Mouse (Mus musculus) mouse embryonic stem cell (cell line): Measurements from ENCODE around the gene Xpnpep3.
"Not testable (repeated sequence)": the region's sequence is repeated elsewhere in the genome, so short reads cannot be mapped to it uniquely, and the experiment has no call there.

ENCODE experiments used
- in situ Hi-C, 2 experiments: fragments of 300-500 bp; cut with MboI; formaldehyde crosslinking; loops; 1 replicate in 1 of 2; 3 replicates in 1 of 2; pipeline ENCODE4 v1.14.3; 2019 to 2020; ENCODE audit warnings: low sequenced_read_pairs in 2 of 2, low pct_unique_long_range_greater_than_20kb in 1 of 2, mixed read lengths in 1 of 2; ENCODE audit not compliant: unreplicated experiment in 1 of 2

Xpnpep3 gene

DNA sequence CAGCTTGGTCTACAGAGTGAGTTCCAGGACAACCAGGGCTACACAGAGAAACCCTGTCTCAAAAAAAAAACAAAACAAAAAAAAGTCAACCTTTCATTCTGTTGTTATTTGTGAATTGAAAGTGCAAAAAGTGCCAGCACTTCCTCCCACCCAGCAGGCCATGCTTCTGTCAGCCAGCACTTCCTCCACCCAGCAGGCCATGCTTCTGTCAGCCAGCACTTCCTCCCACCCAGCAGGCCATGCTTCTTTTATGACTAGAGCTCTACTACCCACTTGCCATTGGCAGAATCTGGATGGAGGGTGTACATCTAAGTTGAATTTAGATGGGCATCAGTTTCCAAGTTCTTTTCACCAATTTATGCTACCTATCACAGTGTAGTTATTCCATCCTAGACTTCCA lies 6.9 kb upstream of the Xpnpep3 start:
- in situ Hi-C loops: no loop called here

DNA sequence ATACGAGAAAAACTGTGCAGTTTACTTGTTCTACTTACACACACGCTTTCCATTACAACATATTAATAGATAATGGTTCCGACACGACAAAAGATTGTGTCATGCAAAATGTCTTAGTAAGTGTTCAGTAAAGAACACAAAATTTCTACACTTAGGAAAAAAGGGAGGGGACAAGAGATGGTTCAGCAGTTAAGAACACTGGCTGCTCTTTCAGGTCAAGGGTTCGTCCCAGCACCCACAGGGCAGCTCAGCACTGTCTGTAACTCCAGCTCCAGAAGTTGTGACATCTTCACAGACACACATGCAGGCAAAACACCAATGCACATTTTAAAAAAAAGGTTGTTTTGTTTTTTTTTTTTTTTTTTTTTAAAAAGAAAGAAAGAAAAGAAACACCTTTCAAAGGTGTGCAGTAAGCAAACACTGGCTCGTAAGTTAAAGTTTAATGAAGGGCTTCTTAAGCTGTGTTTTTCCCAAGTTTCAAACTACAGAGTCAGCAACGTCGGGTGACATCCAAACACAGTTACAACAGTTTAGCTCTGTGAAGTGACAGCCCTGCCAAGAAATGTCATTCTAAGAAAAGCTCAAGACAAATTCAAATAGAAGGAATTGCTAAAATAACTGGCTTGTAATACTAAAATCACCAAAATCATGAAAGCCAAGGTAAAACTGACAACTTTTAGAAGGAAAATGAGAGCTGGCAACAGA lies 5.6 kb upstream of the Xpnpep3 start:
- in situ Hi-C loops: no loop called here

DNA sequence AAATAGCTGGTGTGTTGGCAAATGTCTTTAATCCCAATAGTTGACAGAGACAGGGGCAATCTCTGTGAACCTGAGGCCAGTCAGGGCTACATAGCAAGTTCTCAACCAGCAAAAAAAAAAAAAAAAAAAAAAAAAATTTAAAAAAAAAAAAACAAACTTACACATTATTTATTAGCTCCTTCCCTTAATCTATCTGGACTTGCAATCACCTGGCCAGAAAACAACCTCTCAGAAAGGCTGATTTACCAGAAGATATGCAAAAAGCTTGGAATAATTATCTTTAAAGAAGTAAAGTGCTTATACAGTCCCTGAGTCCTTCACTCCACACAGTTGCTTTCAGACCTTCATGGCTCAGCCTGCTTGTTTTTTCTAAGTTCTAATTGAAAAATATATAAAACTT lies 1.7 kb upstream of the Xpnpep3 start:
- in situ Hi-C loops: no loop called here

DNA sequence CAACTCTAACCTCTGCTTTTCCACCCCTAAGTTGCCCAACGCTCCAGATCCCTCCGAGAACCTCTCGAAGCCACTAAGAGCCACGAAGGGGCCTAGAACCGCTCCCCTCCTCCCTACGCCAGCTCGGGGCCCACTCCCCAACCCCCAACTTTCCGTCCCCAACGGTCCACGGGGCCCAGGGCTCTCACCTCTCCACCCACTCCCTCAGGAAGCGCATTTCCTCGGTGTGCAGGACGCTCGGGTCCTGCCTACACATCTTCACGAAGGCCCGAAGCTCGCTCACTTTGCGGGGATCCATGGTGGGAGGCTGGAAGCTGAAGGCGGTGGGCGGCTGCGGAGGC lies 671 bp upstream of the Xpnpep3 start:
- in situ Hi-C loops: no loop called here

DNA sequence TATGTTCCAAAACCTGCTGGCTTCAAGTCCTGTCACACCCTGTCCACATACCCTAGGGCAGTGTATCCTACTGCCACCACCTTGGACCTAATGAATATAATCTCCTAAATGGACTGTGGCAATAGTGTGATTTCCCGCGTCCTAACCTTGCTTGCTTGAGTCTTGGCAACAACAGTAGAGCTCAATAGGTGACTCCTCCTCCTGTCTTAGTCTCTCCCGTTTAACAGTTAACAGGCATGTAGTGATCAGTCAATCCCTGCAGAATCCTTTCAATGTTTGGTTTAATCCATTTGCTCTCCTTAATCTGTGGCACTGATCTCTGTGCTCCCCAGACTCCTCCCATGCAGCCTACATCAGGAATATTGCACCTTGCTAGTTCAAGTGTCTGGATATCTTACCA lies 5.1 kb downstream of the Xpnpep3 start:
- in situ Hi-C loops: no loop called here

DNA sequence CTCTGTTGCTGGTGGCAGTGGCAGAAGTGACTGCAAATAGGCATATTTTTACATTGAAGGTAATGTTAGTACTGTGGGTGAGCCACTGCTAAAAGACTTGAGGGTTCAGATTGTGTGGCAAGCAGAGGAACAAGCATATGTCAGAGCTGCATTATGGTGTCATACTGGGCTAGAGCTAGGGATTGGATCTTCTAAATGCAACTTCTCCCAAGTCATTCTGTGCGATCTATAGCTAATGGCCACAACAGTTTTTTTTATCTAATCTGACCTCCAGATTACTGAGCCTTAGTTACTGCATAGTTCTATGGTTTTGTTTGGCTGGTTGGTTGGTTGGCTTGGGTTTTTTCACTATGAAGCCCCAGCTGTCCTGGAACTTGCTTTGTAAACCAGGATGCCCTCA lies 8.3 kb downstream of the Xpnpep3 start, which contains the start of gene Dnajb7:
Dnajb7 (minus strand) TSS at position 101 of the 400 bp plus-strand sequence.
- in situ Hi-C loops: no loop called here

DNA sequence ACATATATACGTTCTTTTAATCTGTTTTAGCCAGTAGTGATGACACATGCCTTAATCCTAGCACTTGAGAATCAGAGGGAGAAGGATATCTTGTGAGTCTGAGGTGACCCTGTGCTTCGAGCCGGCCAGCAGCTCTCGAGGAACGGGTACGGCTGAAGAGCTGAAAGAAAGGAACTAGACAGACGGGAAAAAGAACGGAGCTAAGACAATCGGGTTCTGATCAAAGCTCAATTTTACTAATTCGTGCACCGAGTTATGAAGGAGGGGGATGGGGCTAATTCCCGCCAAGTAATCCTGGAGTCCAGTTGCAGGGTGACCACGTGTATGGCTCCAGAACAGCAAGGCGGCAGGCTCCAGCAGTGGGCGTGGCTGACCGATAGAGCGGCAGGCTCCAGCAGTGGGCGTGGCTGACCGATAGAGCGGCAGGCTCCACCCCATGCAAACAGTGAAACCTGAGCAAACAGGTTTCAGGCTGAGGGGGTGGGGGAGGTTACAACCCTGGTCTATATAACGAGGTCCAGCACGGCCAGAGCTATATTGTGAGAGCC lies 16.9 kb downstream of the Xpnpep3 start:
- in situ Hi-C loops: not testable (repeated sequence)

DNA sequence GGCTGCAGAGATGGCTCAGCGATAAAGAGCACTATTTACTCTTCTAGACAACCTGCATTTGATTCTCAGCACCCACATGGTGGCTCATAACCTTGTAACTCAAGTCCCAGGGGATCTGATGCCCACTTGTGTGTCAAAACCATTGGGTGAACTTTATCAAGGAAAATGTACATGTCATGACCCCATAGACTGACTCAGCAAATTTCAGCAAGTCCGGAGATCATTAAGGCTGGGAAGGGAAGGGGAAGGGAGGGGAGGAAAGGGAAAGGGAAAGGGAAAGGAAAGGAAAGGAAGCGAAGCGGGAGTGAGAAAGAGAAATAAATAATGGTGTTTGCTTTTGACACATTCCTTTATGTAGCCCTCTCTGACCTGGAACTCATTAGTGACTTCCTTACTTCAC lies 18.1 kb downstream of the Xpnpep3 start:
- in situ Hi-C loops: no loop called here

DNA sequence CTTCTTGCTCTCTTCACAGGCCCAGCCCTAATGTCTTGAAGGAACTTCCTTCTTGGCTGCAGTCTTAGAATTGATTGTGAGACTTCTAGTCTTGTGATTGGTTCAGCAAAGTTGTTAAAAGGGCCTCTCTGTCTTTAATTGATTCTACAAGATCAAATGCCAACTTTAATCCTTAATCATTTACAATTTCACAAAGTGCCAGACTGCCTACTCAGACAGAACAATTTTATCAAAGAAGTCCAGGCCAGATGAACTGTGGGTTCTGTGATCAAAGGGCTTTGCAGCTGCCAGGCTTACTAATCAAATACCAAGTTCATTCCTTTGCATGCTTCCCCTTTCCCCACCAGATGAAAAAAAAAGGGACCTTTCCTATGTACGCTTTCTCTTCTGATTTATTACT lies 21.5 kb downstream of the Xpnpep3 start:
- in situ Hi-C loops: no loop called here

DNA sequence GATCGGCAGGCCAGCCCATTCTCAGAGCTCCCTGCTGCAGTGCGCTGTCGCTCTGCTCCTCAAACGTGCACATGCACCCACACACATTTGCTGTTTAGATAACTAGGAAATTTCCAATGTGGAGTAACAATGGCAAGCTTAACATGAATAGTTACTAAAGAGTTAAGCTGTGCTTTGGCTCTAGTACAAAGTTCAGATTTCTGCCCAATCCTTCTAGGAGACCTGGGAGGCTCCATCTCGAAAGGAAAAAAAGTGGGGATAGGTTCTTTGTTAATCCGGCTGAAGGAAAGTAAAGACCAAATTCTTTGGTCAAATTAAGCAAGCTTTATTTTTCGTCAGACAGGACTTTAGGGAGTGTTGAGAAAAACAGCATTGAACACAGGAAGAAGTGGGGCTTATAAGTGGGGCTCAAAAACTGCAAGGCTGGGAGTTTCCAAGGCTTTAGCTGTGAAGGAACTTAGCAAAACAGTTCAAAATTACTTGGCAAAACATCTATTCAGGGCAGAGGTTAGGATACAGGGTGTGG lies 22.3 kb downstream of the Xpnpep3 start:
- in situ Hi-C loops: no loop called here

DNA sequence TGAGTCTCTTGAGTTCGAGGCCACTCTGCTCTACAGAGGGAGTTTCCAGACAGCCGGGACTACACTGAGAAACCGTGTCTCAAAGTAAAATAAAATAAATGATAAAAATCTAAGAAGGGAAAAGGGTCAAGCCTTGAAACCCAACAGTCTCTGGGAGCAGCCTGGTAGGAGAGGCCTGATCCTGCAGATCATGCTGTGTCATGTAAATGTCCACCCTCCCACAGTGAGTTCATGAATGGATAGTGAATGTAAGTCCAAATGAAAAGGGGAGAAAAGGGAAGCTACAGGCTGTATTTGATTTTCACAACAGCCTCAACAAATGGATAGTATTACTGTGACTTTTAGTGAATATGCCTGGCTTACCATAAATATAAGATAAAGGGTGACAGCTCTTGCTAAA lies 25.4 kb downstream of the Xpnpep3 start:
- in situ Hi-C loops: no loop called here

DNA sequence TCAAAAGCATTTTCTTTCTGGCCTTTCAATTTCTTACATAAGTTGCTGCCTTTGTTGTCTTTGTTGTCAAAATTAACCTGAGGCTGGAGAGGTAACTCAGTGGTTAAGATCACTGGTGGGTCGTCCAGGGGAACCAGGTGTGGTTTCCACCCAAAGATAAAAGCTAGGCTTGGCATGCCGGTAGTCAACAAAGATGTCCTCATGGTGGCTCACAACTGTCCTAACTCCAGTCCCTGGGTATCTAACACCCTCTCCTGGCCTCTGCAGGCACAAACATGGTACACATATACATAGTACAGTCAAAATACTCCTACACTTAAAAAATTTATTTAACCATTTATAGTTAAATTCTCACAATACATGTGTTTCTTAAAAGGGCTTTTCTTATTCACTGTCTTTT lies 28.0 kb downstream of the Xpnpep3 start:
- in situ Hi-C loops: no loop called here

DNA sequence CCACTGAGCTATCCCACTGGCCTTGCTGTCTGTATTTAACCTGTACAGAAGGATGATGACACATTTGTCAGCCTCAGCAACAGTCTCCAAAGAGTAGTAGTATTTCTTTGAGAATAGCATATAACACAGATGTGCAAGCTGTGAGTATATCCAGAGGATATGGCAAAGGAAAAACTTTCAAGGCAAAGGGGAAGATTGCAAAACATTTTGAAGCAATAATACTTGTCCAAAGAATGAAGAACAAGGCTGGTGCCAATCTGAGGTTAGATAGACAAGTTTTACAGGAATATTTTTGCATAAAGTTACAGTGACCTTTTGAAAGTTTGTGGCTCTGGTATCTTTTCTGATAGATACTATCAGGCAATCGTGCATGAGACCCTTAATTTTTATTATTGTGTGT lies 31.3 kb downstream of the Xpnpep3 start:
- in situ Hi-C loops: no loop called here

DNA sequence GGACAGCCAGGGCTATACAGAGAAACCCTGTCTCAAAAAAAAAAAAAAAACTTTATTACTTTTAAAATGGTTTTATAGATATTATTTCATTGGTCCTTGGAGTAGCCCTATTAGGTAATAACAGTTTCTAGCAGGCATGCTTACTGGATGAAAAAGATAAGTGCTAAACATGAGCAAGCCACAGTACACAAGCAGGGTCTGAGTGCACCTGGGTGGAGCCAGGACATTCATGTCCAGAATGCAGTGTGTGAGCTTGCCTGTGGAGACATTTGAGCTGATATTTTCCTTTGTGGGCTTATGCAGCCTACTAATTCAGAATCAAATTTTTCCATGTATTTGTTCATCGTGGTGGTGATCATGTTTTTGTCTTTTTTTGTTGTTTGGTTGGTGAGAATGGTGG lies 38.4 kb downstream of the Xpnpep3 start:
- in situ Hi-C loops: no loop called here

DNA sequence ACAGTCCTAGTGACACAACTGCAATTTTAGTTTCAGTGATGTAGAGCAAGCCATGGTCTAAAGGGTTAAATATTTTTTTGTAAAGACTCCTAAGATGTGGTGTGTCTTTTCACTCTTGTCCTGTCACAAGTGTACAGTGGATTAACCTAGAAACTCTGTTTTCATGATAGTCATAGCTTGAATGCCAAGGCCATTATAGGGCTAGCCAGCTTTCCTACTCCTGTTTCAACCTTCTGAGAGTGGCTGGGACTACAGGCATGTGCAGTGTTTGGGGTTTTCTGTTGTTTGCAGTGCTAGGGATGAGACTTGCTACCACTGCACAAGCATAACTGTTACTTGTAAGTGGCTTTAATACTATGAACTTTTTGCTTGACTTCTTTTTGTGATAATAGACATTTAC lies 39.3 kb downstream of the Xpnpep3 start:
- in situ Hi-C loops: no loop called here

DNA sequence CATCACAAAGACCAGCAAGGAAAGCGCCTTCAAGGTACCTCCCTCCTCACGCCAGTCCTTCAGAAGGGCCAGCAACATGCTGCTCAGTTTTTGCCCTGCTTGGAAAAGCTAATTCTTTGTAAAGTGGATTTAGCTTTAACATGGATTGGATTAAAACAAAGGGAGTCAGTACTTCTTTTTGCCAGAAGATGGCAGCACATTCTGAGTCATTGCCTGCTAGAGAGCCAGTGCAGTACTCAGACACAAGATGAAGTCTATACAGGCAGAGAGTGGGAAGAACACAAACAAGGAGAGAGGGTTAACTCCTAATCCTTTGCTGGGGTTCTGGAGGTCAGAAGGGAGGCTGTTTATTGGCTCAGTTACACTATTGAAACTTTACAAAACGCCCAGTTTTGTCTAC lies 48.5 kb downstream of the Xpnpep3 start:
- in situ Hi-C loops: no loop called here

DNA sequence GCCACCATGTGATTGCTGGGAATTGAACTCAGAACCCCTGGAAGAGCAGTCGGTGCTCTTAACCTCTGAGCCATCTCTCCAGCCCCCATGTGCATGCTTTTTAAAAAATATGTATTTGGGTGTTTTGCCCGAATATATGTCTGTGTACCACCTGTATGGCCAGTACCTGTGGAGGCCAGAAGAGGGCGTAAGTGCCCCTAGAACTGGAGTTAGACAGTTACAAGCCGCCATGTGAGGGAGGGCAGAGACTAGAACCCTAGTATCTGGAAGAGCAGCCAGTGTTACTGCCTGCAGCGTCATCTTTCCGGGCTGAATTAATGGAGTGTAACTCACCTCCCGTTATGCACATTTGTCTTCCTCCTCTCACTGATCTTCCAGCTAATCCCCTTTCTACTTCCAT lies 61.6 kb downstream of the Xpnpep3 start:
- in situ Hi-C loops: no loop called here

DNA sequence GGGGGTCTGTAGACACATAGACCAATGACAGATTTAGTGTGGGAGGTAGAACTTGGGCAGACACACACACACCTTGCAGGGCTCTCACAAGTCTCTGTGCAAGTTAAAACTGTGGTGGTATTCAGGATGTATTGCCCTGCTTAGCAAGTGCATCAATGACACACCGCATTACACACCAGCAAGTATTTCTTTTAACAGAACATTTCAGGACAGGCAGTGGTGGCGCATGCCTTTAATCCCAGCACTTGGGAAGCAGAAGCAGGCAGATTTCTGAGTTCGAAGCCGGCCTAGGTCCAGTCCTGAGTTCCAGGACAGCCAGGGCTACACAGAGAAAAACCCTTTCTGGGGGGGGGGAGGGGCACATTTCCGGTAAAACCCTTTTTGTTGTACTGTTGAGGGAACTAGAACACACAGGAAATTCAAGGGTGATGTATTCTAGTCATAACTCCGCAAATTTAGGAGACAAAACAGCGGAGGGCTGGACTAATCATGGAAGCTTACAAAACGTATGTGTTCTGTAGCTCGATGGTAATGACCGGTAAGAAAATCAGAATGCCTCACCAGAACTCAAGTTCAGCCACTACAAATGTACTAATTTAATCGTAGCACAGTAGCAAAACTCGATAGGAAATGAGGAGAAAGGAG lies 65.2 kb downstream of the Xpnpep3 start:
- in situ Hi-C loops: no loop called here

DNA sequence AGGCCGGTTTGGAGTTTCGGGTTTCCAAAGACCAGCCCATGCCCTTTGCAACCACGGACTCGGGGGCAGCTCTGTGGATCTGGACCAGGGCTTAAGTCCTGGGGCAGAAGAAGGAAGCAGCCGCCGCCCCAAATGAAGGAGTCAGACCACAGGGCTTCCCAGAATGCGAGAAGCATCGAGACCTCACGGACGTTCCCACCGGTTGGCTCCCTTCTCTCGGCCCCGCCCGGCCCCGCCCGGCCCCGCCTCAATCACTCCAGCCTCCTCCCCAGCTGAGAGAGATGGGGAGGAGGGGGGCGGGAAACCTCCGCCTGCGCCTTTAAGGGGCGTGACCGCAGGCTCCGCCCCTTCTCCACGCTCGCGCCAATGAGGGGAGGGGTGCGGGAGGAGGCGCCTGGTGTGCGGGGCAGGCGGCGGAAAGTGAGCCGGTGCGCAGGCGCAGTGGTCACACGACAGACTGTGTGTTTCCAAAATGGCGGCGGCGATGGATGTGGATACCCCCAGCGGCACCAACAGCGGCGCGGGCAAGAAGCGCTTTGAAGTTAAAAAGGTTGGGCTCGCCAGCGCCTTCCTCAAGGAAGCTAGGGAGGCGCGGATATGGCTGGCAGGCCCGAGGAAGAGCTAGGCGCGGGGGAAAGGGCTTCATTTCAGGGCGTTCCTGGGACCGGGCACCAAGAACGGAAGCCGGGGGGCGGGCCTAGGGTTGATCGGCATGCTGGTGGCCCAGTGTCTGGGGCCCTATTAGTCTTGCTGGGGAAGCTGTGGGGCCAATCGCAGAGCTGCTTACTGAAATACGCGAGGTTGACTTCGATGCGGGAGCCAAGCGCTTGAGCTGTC lies 66.2 kb downstream of the Xpnpep3 start, which contains the start of gene Rbx1:
Rbx1 (plus strand) TSS at position 396 of the 837 bp plus-strand sequence.
- in situ Hi-C loops: no loop called here
